ENCODE assay signal across 12 mouse cellular contexts in the genomic region with DNA sequence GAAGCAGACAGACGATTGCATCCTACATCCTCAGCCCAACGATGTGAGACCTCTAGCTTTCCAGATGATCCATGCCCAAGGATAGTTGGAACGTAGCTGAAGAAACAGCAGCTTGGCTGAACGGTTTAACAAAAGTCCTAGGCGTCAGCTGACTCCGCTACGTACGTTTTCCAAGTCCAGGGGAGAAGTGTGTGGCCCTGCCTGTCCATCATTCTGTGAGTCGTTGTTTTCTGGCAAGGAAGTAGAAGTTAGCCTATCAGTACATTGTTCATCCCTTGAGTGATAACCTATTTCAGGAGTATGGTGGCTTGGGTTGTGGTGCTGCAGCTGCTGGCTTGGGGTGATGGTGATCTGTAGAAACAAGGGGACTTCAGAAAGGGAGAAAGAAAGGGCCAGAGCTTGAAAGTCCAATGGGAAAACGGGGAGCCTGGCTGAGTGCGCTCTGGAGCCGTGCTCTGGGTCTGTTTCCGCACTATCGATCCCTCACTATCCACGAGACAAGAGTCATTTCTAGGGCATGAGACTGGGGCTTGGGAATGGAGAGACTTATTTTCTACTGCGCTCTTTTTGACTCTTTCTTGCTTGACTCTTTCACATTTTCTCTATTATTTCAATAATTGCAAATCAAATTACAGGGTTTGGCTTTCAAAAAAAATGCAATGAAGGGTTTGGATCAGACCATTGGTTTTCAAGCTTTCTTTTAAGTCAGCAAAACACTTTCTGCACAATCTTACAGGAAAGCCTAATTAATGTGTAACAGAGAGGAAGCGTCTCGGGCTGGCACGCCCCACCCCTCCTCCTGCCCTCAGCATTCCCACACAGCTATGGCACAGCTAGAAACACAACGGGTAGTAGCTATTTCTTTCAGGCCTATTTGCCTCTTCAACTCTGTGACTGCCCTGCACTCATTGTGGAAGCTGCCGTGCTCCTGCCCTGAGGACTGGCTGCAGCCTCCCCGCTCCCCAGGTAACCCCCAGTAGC.
DNase-seq lines count a peak whose midpoint lies in the region; ATAC-seq and TF ChIP-seq lines count a peak whose summit lies in the region.
"Had no signal": no experiment of that assay in that cellular context is flagged by ENCODE, and none has a peak within 500 bp of the region (broad histone marks: within the 10 kb centered on the region; RNA-seq: fewer than 3 reads in every experiment).

No protein-coding gene starts in this region.

- H3K36me3 ChIP-seq in kidney, embryonic 14.5 days (ENCODE audit: control insufficient read depth, insufficient read depth, low read length), result no peaks in the 10 kb centered on the region
- no peaks in the 10 kb centered on the region for H3K36me3 ChIP-seq in stomach, postnatal 0 days (ENCODE audit: control insufficient read depth, insufficient read depth, low read length)
- no peaks in the 10 kb centered on the region for H3K36me3 ChIP-seq in midbrain, embryonic 16.5 days (ENCODE audit: control insufficient read depth, insufficient read depth, low read length)

- TF ChIP-seq CTCF in stomach, postnatal 0 days (IDR thresholded peaks at IDR 0.05; ENCODE audit: low read depth), result no peak

- TF ChIP-seq EP300 in stomach, postnatal 0 days (optimal IDR thresholded peaks at IDR 0.05), result no peak

- H3K4me1 ChIP-seq in kidney, embryonic 14.5 days (ENCODE audit: control insufficient read depth, insufficient read depth, low read length), result no peaks in the 10 kb centered on the region
- no peaks in the 10 kb centered on the region for H3K4me1 ChIP-seq in stomach, postnatal 0 days (replicated peaks; ENCODE audit: control insufficient read depth, insufficient read depth)
- H3K4me1 ChIP-seq in midbrain, embryonic 16.5 days (ENCODE audit: control insufficient read depth, insufficient read depth, low read length), result no peaks in the 10 kb centered on the region

- H3K9ac ChIP-seq in kidney, embryonic 14.5 days (ENCODE audit: low read depth, low read length), result no peak overlapping the region
- no peak overlapping the region for H3K9ac ChIP-seq in stomach, postnatal 0 days (ENCODE audit: low read length)
- H3K9ac ChIP-seq in midbrain, embryonic 16.5 days (ENCODE audit: low read depth, low read length), result no peak overlapping the region
- H3K9ac ChIP-seq: limb, embryonic 13.5 days had no signal

- H3K27me3 ChIP-seq in kidney, embryonic 14.5 days (ENCODE audit: control insufficient read depth, insufficient read depth, low read length), result no peaks in the 10 kb centered on the region
- H3K27me3 ChIP-seq in stomach, postnatal 0 days (ENCODE audit: control insufficient read depth, insufficient read depth, low read length), result no peaks in the 10 kb centered on the region
- H3K27me3 ChIP-seq in midbrain, embryonic 16.5 days (ENCODE audit: control insufficient read depth, insufficient read depth, low read depth, low read length), result no peaks in the 10 kb centered on the region
- H3K27me3 ChIP-seq: limb, embryonic 13.5 days had no signal

- H3K4me2 ChIP-seq in kidney, embryonic 14.5 days (replicated peaks; ENCODE audit: low read depth, low read length), result no peak overlapping the region
- no peak overlapping the region; the same call in 1 of the 2 replicates for H3K4me2 ChIP-seq in stomach, postnatal 0 days (replicated peaks; ENCODE audit: low read depth)
- H3K4me2 ChIP-seq in midbrain, embryonic 16.5 days (ENCODE audit: low read length), result no peak overlapping the region
- H3K4me2 ChIP-seq: limb, embryonic 13.5 days had no signal

- no peak overlapping the region for H3K4me3 ChIP-seq in kidney, embryonic 14.5 days (ENCODE audit: low read length)
- H3K4me3 ChIP-seq in stomach, postnatal 0 days (ENCODE audit: low read depth, low read length), result no peak overlapping the region
- H3K4me3 ChIP-seq in midbrain, embryonic 16.5 days (ENCODE audit: low read depth, low read length), result no peak overlapping the region
- H3K4me3 ChIP-seq: limb, embryonic 13.5 days had no signal

- 69% methylated on average over 22 of the region's 22 CpGs for WGBS in kidney, embryonic 14.5 days
- WGBS in stomach, postnatal 0 days, result 73% methylated on average over 22 of the region's 22 CpGs
- WGBS in midbrain, embryonic 16.5 days, result 79% methylated on average over 22 of the region's 22 CpGs

- H3K9me3 ChIP-seq in kidney, embryonic 14.5 days (ENCODE audit: control insufficient read depth, low read length), result peaks cover 5% of the 10 kb centered on the region; the same call in 1 of the 2 replicates
- 0 out of 2 replicates have a peak, but pooled peaks cover 4% of the 10 kb centered on the region for H3K9me3 ChIP-seq in stomach, postnatal 0 days (ENCODE audit: control insufficient read depth, low read length)
- H3K9me3 ChIP-seq in midbrain, embryonic 16.5 days (replicated peaks; ENCODE audit: control insufficient read depth, low read length, poor library complexity, severe bottlenecking), result no peaks in the 10 kb centered on the region; the same call in 1 of the 2 replicates

- no peak for ATAC-seq in kidney, embryonic 14.5 days (ENCODE audit: low FRiP score, low TSS enrichment)
- peak; percentile 51; the same call in 1 of the 2 replicates for ATAC-seq in stomach, postnatal 0 days (ENCODE audit: low FRiP score, low TSS enrichment)
- ATAC-seq in midbrain, embryonic 16.5 days, result no peak

- H3K27ac ChIP-seq in kidney, embryonic 14.5 days (ENCODE audit: low read depth, low read length), result peak overlapping the region; percentile 13; the same call in 1 of the 2 replicates
- H3K27ac ChIP-seq in stomach, postnatal 0 days (replicated peaks), result no peak overlapping the region; the same call in 1 of the 2 replicates
- no peak overlapping the region for H3K27ac ChIP-seq in midbrain, embryonic 16.5 days (ENCODE audit: low read length)
- H3K27ac ChIP-seq: limb, embryonic 13.5 days had no signal

- DNase-seq in adrenal gland, postnatal 14 days, result peak; percentile 31
- no peak for DNase-seq in adrenal gland, postnatal 10 days
- peak; percentile 45 for DNase-seq in lung, postnatal 10 days
- no peak for DNase-seq in lung, postnatal 14 days
- peak; percentile 63 for DNase-seq in stomach, postnatal 0 days (ENCODE audit: low spot score)
- DNase-seq in retina, embryonic 14.5 days (ENCODE audit: low spot score), result no peak
- DNase-seq: cerebellum, postnatal 36 days; right cerebral cortex, postnatal 14 days; thymus, postnatal 36 days had no signal

Comparison
In these comparisons a context has a peak if more than half of its experiments do, and no peak if none do; other contexts are left out.
1. DNase-seq: peak in adrenal gland, postnatal 14 days (single experiment), lung, postnatal 10 days (single experiment) and stomach, postnatal 0 days (single experiment); none in adrenal gland, postnatal 10 days (single experiment), lung, postnatal 14 days (single experiment) and retina, embryonic 14.5 days (single experiment).